Mouse (Mus musculus): ENCODE measurements at regions not wholly inside any gene's neighbourhood (a gene's known extent, or its start where the extent isn't known, plus 50 kb on each side); places are given as distances from the start of the nearest gene placed in this dataset.
"Not testable (repeated sequence)": the region's sequence is repeated elsewhere in the genome, so short reads cannot be mapped to it uniquely, and the experiment has no call there.

- DNase-seq (ENCODE audit: low read depth): not testable (repeated sequence)
Observed at GRCm38 (mm10) chr15:24335876-24336275, 1077.7 kb downstream of the Basp1 start.

- not testable (repeated sequence) for DNase-seq (ENCODE audit: low read depth)
Observed at GRCm38 (mm10) chr15:24303123-24303522, 1110.4 kb downstream of the Basp1 start.

- DNase-seq (ENCODE audit: low read depth): no peak
Observed at GRCm38 (mm10) chr15:24297236-24297635, 1116.3 kb downstream of the Basp1 start.

- no peak for DNase-seq (ENCODE audit: low read depth)
Observed at GRCm38 (mm10) chr15:24296798-24297197, 1116.8 kb downstream of the Basp1 start.

GRCm38 (mm10) chr15:24275100-24275499, 1138.5 kb downstream of the Basp1 start:
- no peak for DNase-seq (ENCODE audit: low read depth)

- DNase-seq (ENCODE audit: low read depth): no peak
Observed at GRCm38 (mm10) chr15:24267360-24267759, 1146.2 kb downstream of the Basp1 start.

Measured in c-Kit-positive CD71-positive TER-119-negative erythroid progenitor cells, embryonic 14.5 days (primary cell).